Mouse (Mus musculus): ENCODE measurements around the gene Gtf2ird1. TPM values are rescaled to one million over a fixed set of nuclear protein-coding genes. Genes with fewer than 3 reads are reported as not detected.
"Not testable (repeated sequence)": the region's sequence is repeated elsewhere in the genome, so short reads cannot be mapped to it uniquely, and the experiment has no call there.

The Gtf2ird1 gene
- polyA plus RNA-seq, 1 experiment: 31.9 TPM

DNA sequence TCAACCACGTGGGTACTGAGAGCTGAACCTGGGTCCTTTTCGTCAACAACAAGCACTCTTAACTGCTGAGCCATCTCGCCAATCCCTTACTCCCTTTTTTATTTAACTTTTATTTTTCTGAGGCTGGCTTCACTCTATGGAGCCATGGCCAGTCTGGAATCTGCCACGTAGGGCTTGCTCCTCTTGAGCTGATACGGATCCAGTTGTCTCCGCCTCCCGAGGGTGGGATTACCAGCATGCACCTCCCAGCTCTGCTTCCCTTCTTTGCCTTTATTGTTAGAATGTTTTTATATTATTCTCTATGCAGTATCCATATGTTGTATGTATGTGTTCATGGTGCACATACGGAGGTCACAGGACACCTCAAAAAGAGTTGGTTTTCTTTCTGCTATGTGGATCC, 112.4 kb downstream of the Gtf2ird1 start:
- H3K27ac ChIP-seq (ENCODE audit: insufficient read depth, low read length): no peak overlapping the region
- TF ChIP-seq POLR2A (IDR thresholded peaks at IDR 0.05; ENCODE audit: extremely low read depth, insufficient read depth, low read length) (no peak), CTCF (IDR thresholded peaks at IDR 0.05; ENCODE audit: extremely low read depth, insufficient read depth, low read length) (no peak)

DNA sequence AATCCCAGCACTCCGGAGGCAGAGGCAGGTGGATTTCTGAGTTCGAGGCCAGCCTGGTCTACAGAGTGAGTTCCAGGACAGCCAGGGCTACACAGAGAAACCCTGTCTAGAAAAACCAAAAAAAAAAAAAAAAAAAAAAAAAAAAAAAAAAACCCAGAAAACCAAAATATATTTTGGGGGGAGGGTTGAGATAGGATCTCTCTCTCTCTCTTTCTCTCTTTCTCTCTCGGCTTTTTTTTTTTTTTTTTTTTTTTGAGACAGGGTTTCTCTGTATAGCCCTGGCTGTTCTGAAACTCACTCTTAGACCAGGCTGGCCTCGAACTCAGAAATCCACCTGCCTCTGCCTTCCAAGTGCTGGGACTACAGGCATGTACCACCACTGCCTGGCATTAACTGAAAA, 113.0 kb downstream of the Gtf2ird1 start:
- not testable (repeated sequence) for H3K27ac ChIP-seq (ENCODE audit: insufficient read depth, low read length); H3K4me3 ChIP-seq (ENCODE audit: insufficient read depth, low read length); H3K4me1 ChIP-seq (ENCODE audit: control insufficient read depth, insufficient read depth, low read length)

More for the DNA sequence above, 112.4 kb downstream of the Gtf2ird1 start:
- Histone ChIP-seq H3K4me1 (ENCODE audit: control insufficient read depth, insufficient read depth, low read length) (no peaks in the 10 kb centered on the region), H3K4me3 (ENCODE audit: insufficient read depth, low read length) (no peak overlapping the region)

DNA sequence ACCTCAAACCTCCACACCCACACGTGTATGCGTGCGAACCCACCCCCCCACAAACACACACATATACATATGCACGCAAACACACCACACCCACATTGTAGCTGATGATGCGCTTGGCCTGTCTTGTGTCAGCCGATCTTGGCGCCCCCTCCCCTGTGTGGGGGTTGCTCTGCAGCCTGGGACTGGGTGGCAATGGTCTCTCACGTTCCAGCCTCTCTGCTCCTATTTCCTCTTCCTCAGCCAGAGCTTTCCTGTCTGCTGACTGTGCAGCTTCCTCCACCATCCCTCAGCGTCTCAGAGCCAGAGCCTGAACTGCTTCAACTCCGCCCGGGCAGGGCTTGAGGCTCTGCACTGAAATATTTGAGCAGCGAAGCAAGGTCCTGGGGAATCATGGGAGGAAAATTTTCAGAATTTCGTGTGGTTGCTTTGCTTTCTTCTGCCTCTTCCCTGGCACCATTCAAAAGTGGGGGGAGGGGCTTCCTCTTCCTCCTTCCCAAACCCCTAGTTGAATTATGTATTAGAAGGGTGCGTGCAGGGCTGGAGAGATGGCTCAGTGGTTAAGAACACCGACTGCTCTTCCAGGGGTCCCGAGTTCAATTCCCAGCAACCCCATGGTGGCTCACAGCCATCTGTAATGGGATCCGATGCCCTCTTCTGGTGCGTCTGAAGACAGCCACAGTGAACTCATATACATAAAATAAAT, 113.9 kb downstream of the Gtf2ird1 start:
- no peaks in the 10 kb centered on the region for H3K4me1 ChIP-seq (ENCODE audit: control insufficient read depth, insufficient read depth, low read length)
- no peak overlapping the region for H3K27ac ChIP-seq (ENCODE audit: insufficient read depth, low read length)
- TF ChIP-seq CTCF (IDR thresholded peaks at IDR 0.05; ENCODE audit: extremely low read depth, insufficient read depth, low read length): no peak
- TF ChIP-seq POLR2A (IDR thresholded peaks at IDR 0.05; ENCODE audit: extremely low read depth, insufficient read depth, low read length): no peak
- no peak overlapping the region for H3K4me3 ChIP-seq (ENCODE audit: insufficient read depth, low read length)

DNA sequence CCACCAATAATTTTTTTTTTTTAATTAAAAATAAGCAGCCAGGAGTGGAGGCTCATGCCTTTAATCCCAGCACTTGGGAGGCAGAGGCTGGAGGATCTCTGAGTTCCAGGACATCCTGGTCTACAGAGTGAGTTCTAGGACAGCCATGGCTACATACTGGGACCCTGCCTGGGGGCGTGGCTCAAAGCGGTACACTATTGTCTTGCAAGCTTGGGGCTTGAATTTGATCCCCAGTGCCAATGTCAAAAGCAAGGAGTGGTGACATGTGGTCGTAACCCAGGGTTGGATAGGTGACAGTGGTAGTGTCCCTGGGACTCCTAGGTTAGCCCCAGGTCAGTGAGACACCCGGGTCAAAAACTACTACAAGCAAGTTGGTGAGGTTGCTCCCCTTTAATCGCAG, 114.8 kb downstream of the Gtf2ird1 start:
- no peak overlapping the region for H3K27ac ChIP-seq (ENCODE audit: insufficient read depth, low read length)
- H3K4me1 ChIP-seq (ENCODE audit: control insufficient read depth, insufficient read depth, low read length): no peaks in the 10 kb centered on the region
- no peak overlapping the region for H3K4me3 ChIP-seq (ENCODE audit: insufficient read depth, low read length)
- TF ChIP-seq POLR2A (IDR thresholded peaks at IDR 0.05; ENCODE audit: extremely low read depth, insufficient read depth, low read length): no peak
- TF ChIP-seq CTCF (IDR thresholded peaks at IDR 0.05; ENCODE audit: extremely low read depth, insufficient read depth, low read length): no peak

DNA sequence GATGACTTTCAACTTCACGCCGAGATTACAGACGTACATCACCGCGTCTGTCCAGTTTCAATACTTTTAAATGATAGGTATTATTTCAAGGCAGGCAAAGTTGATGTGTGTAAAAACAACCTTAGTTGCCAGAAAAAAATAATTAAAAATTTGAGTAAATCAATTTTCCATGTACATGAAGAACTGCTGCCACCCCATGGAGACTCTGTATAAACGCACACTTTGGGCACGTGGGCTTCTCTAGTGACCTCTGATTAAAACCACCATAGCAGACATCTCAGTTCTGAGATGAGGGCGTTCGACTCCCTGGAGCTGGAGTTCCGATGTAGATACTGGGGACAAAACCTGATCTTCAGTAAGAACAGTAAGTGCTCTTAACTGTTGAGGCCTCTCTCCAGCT, 115.2 kb downstream of the Gtf2ird1 start:
- Histone ChIP-seq H3K27ac (ENCODE audit: insufficient read depth, low read length) (no peak overlapping the region), H3K4me1 (ENCODE audit: control insufficient read depth, insufficient read depth, low read length) (no peaks in the 10 kb centered on the region), H3K4me3 (ENCODE audit: insufficient read depth, low read length) (no peak overlapping the region)
- TF ChIP-seq POLR2A (IDR thresholded peaks at IDR 0.05; ENCODE audit: extremely low read depth, insufficient read depth, low read length): no peak
- peak; percentile 53 for TF ChIP-seq CTCF (IDR thresholded peaks at IDR 0.05; ENCODE audit: extremely low read depth, insufficient read depth, low read length)

DNA sequence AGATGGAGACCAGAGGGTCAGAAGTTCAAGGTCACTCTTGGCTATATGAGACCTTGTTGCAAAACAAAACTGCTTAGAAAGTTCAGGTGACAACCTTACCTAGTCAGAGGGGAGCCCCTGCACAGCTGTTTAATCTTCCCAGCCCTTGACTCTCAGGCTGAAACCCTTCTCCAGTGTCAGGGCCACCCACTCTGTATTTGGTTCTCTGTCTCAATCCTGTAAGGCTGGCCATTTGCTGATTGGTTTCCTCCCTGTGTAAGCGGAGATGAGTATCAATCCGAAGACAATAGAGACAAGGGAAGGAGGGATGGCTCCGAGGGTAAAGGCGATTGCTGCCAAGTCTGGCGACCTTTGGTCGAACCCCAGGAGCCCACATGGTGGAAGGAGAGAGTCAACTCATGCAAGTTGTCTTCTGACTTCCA, 116.4 kb downstream of the Gtf2ird1 start:
- H3K4me1 ChIP-seq (ENCODE audit: control insufficient read depth, insufficient read depth, low read length): no peaks in the 10 kb centered on the region
- H3K4me3 ChIP-seq (ENCODE audit: insufficient read depth, low read length): no peak overlapping the region
- TF ChIP-seq CTCF (IDR thresholded peaks at IDR 0.05; ENCODE audit: extremely low read depth, insufficient read depth, low read length) (no peak), POLR2A (IDR thresholded peaks at IDR 0.05; ENCODE audit: extremely low read depth, insufficient read depth, low read length) (no peak)
- no peak overlapping the region for H3K27ac ChIP-seq (ENCODE audit: insufficient read depth, low read length)

DNA sequence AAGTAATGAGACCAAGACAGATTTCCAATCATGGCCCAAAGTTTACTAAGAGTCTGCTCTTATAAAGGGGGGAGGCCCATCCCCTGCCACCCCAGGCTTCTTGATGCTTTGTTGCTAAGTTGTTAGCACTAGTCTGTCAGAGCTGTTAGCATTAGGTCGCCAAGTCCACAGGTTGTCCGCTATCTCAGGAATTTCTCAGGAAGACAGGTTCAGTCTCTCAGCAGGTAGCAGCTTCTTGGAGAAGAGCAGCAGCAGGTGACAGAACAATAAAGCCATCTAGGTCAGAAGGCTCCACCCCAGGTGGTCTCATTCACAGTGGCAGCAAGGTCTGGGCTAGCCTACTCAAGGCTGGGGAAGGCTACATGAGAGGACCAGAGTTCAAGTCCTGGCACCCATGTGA, 119.5 kb downstream of the Gtf2ird1 start:
- H3K4me1 ChIP-seq (ENCODE audit: control insufficient read depth, insufficient read depth, low read length); H3K4me3 ChIP-seq (ENCODE audit: insufficient read depth, low read length); H3K27ac ChIP-seq (ENCODE audit: insufficient read depth, low read length): not testable (repeated sequence)

DNA sequence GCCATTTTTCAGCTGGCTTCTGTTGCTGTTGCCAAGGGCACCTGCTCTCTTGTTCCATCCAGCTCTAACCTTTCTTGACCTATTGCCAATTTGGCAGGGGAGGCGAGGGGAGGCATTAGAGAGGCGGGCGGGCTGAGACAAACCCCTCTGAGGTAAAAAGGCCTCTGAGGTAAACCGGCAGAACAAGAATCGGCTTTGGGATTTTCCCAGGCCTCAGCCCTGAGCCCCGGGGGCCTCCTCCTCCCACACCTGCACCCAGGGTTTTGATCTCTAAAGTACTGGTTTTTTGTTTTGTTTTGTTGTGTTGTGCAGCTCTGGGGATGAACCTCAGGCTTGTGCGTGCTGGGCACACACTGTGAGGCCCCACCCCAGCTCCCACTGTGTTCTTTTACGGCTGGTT, 123.8 kb downstream of the Gtf2ird1 start:
- Histone ChIP-seq H3K4me1 (ENCODE audit: control insufficient read depth, insufficient read depth, low read length) (no peaks in the 10 kb centered on the region), H3K27ac (ENCODE audit: insufficient read depth, low read length) (no peak overlapping the region), H3K4me3 (ENCODE audit: insufficient read depth, low read length) (no peak overlapping the region)
- TF ChIP-seq CTCF (IDR thresholded peaks at IDR 0.05; ENCODE audit: extremely low read depth, insufficient read depth, low read length) (no peak), POLR2A (IDR thresholded peaks at IDR 0.05; ENCODE audit: extremely low read depth, insufficient read depth, low read length) (no peak)

DNA sequence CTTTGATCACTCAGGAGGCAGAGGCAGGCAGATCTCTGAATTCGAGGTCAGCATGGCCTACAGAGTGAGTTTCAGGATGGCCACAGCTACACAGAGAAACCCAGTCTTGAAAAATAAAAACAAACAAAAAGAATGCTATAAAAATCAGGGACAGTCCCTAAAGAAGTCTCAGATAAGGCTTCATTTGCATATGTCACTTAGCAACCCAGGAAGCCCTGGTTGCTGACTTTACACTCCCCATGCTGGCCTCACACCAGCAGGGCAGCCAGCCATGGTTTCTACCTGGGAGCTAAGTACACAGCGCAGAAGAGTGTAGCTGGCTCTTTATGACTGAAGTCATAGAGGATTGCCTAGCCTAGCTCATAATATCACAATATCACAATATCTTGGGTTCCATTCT, 126.4 kb downstream of the Gtf2ird1 start:
- no peaks in the 10 kb centered on the region for H3K4me1 ChIP-seq (ENCODE audit: control insufficient read depth, insufficient read depth, low read length)
- no peak overlapping the region for H3K4me3 ChIP-seq (ENCODE audit: insufficient read depth, low read length)
- no peak for TF ChIP-seq POLR2A (IDR thresholded peaks at IDR 0.05; ENCODE audit: extremely low read depth, insufficient read depth, low read length)
- TF ChIP-seq CTCF (IDR thresholded peaks at IDR 0.05; ENCODE audit: extremely low read depth, insufficient read depth, low read length): no peak
- H3K27ac ChIP-seq (ENCODE audit: insufficient read depth, low read length): no peak overlapping the region

DNA sequence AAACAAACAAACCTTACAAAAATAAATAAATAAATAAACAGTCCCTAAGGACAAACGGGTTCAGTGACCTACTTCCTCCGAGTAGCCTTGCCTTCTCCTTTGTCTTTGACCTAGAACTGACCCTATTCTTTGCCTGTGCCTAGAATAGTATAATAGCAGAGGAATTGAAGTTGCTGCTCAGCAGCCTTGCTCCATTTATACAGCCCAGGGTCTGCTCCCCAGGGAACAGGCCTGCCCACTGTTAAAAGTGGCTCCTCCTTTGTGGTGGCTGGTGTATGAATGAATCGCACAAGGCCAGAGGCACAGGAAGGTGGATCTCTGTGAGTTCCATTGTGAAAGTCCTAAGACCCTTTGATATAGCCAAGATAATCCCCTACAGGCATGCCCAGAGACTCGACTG, 127.2 kb downstream of the Gtf2ird1 start:
- no peaks in the 10 kb centered on the region for H3K4me1 ChIP-seq (ENCODE audit: control insufficient read depth, insufficient read depth, low read length)
- TF ChIP-seq POLR2A (IDR thresholded peaks at IDR 0.05; ENCODE audit: extremely low read depth, insufficient read depth, low read length): no peak
- H3K4me3 ChIP-seq (ENCODE audit: insufficient read depth, low read length): no peak overlapping the region
- H3K27ac ChIP-seq (ENCODE audit: insufficient read depth, low read length): no peak overlapping the region
